Mouse (Mus musculus) stomach, embryonic 14.5 days (tissue): ENCODE data around the gene Clpsl2. TPM values are rescaled to one million over a fixed set of nuclear protein-coding genes. Genes with fewer than 3 reads are reported as not detected.
"Not testable (repeated sequence)": the region's sequence is repeated elsewhere in the genome, so short reads cannot be mapped to it uniquely, and the experiment has no call there.

Source experiments
- ATAC-seq: fragments of 200-750 bp; cut with Nextera tagmentation; 2 replicates; pipeline ENCODE4 v1.8.0; 2017; ENCODE audit warnings: low read depth, moderate TSS enrichment; ENCODE audit not compliant: insufficient number of reproducible peaks, insufficient read depth, low FRiP score
- H3K27ac ChIP-seq: fragments of 300-500 bp; sonication (generic); 2 replicates; pipeline ENCODE4 v1.5.1; 2014; ENCODE audit warnings: mild to moderate bottlenecking, low read length, moderate library complexity, mixed read lengths
- H3K27me3 ChIP-seq: fragments of 300-500 bp; sonication (generic); 2 replicates; pipeline ENCODE4 v1.6.1; 2014; ENCODE audit warnings: low read length, control low read depth, mixed read lengths; ENCODE audit not compliant: control insufficient read depth, insufficient read depth
- H3K36me3 ChIP-seq: fragments of 300-500 bp; sonication (generic); 2 replicates; pipeline ENCODE4 v1.6.1; 2014; ENCODE audit warnings: mild to moderate bottlenecking, control low read depth, low read length, moderate library complexity, mixed read lengths; ENCODE audit not compliant: control insufficient read depth, insufficient read depth
- H3K4me1 ChIP-seq: fragments of 300-500 bp; sonication (generic); 2 replicates; pipeline ENCODE4 v1.6.1; 2014; ENCODE audit warnings: low read length, control low read depth, mixed read lengths; ENCODE audit not compliant: control insufficient read depth, insufficient read depth
- H3K4me2 ChIP-seq: fragments of 300-500 bp; sonication (generic); replicated peaks from 2 replicates; pipeline ENCODE4 v1.6.1; 2014; ENCODE audit warnings: low read depth, low read length, control low read depth
- H3K4me3 ChIP-seq: fragments of 300-500 bp; sonication (generic); 2 replicates; pipeline ENCODE4 v1.5.1; 2014; ENCODE audit warnings: low read depth, low read length, control low read depth
- H3K9ac ChIP-seq: fragments of 300-500 bp; sonication (generic); replicated peaks from 2 replicates; pipeline ENCODE4 v1.6.1; 2014; ENCODE audit warnings: low read depth, mild to moderate bottlenecking, control low read depth, low read length, moderate library complexity, mixed read lengths
- H3K9me3 ChIP-seq: fragments of 300-500 bp; sonication (generic); 2 replicates; pipeline ENCODE4 v1.6.1; 2016; ENCODE audit warnings: low read depth, low read length, control low read depth; ENCODE audit not compliant: control insufficient read depth
- WGBS: fragments of 180-500 bp; shearing (Covaris S2); extraction: QIAGEN DNeasy Blood & Tissue Kit; methylation state at CpG from one replicate; pipeline ENCODE4 v1.1.7; 2014; 5-methylcytosine and 5-hydroxymethylcytosine counted together
- polyA plus RNA-seq: library from polyadenylated mRNA; unstranded; fragments of >200 nt; fragmentation: Nextera tagmentation; extraction: Ambion mirVana; gene quantifications from 2 replicates; pipeline ENCODE4 v1.2.1, GENCODE M21; 2014

The Clpsl2 gene
- polyA plus RNA-seq, 1 experiment from 2014 or later: not detected

DNA sequence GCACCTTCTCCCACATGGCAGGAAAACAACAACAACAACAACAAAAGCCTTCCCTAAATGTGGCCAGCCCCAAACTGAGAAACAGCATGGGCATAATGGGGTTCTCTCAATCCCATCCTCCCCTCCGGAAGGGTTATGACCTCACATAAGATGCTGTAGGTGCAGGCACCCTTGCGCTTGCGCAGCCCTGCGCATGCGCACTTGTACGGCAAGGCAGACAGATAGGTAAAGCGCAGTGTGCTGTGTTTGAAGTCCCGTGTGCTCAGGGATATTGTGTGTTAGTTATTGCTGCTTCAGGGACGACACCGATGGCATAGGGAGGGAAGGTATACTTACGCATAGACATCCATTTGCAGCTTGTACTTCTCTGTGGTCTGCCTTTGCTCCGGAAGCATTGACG is 15.9 kb upstream of the Clpsl2 start:
- Histone ChIP-seq H3K4me1 (no peaks in the 10 kb centered on the region), H3K9ac (no peak overlapping the region), H3K4me3 (no peak overlapping the region), H3K9me3 (no peaks in the 10 kb centered on the region), H3K27me3 (no peaks in the 10 kb centered on the region), H3K4me2 (no peak overlapping the region), H3K36me3 (no peaks in the 10 kb centered on the region), H3K27ac (no peak overlapping the region)
- WGBS: 85% methylated on average over 13 of the region's 13 CpGs
- ATAC-seq: no peak

DNA sequence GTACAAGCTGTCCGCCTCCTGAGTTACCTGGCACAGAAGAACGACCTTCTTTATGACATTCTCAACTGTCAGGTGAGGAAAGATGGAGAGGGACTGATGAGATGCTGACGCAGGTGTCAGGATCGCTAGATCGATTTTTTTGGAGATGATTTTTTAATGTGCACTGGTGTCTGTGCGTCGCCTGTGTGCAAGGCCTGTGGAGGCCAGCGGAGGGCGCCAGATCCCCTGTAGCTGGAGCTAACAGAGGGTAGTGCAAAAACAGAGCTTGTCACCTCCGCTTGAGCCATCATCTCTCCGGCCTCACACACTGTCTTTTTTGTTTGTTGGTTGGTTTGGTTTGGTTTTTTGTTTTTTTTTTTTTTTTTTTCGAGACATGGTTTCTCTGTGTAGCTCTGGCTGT is 11.3 kb upstream of the Clpsl2 start:
- Histone ChIP-seq H3K27me3 (no peaks in the 10 kb centered on the region), H3K9ac (no peak overlapping the region), H3K27ac (no peak overlapping the region), H3K36me3 (no peaks in the 10 kb centered on the region), H3K4me2 (no peak overlapping the region), H3K4me1 (no peaks in the 10 kb centered on the region), H3K4me3 (no peak overlapping the region), H3K9me3 (peaks cover 4% of the 10 kb centered on the region; the same call in 1 of the 2 replicates)
- no peak for ATAC-seq
- 51% methylated on average over 12 of the region's 12 CpGs for WGBS

DNA sequence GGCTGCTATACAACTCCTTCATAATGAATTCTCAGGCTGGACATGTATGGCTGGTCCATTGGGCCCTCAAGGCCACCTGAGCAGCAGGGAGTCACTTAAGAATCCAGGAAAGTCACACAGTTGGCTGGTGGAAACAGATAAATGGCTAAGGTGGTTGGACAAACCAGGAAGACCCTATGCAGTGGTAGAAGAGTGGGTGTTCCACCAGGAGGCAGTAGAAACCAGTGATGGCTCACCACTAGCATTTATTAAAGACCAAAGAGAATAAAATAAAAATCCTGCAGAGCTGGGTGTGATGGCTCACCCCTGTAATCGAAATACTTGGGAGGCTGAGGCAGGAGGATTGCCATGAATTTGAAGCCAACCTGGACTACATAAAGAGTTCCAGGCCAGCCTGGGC is 2.3 kb upstream of the Clpsl2 start:
- WGBS: 100% methylated on average over 1 of the region's 1 CpGs
- no peak overlapping the region for H3K4me2 ChIP-seq

DNA sequence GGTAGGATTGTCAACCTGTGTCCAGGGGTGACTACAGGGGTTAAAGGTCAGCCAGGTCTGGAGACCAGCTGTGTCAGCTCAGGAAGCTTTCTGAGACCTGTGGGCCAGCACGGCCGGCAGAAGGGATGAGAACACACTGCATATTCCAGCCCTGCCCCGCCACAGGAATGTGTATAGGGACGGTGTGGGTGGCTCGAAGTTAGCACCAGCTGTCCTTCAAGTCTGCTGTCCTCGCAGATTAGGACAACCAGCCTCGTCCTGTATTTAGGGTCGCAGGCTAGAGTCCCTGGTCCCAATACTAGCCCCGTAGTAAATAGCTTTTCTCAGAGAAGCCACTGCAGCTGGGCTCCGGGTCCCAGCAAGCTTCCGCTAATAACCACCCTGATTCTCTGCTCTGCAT is 661 bp upstream of the Clpsl2 start:
- H3K27me3 ChIP-seq: no peaks in the 10 kb centered on the region
- H3K4me2 ChIP-seq: no peak overlapping the region
- no peaks in the 10 kb centered on the region for H3K9me3 ChIP-seq
- no peak overlapping the region for H3K27ac ChIP-seq
- no peaks in the 10 kb centered on the region for H3K4me1 ChIP-seq
- 0 out of 2 replicates have a peak overlapping the region, but pooled peaks have one; percentile 3 for H3K9ac ChIP-seq
- WGBS: 64% methylated on average over 11 of the region's 11 CpGs
- no peak overlapping the region for H3K4me3 ChIP-seq
- ATAC-seq: no peak
- no peaks in the 10 kb centered on the region for H3K36me3 ChIP-seq

More for the DNA sequence above, 2.3 kb upstream of the Clpsl2 start:
- Histone ChIP-seq H3K9me3 (no peaks in the 10 kb centered on the region), H3K27ac (no peak overlapping the region), H3K27me3 (no peaks in the 10 kb centered on the region), H3K36me3 (no peaks in the 10 kb centered on the region), H3K9ac (no peak overlapping the region), H3K4me1 (no peaks in the 10 kb centered on the region), H3K4me3 (no peak overlapping the region)
- no peak for ATAC-seq

DNA sequence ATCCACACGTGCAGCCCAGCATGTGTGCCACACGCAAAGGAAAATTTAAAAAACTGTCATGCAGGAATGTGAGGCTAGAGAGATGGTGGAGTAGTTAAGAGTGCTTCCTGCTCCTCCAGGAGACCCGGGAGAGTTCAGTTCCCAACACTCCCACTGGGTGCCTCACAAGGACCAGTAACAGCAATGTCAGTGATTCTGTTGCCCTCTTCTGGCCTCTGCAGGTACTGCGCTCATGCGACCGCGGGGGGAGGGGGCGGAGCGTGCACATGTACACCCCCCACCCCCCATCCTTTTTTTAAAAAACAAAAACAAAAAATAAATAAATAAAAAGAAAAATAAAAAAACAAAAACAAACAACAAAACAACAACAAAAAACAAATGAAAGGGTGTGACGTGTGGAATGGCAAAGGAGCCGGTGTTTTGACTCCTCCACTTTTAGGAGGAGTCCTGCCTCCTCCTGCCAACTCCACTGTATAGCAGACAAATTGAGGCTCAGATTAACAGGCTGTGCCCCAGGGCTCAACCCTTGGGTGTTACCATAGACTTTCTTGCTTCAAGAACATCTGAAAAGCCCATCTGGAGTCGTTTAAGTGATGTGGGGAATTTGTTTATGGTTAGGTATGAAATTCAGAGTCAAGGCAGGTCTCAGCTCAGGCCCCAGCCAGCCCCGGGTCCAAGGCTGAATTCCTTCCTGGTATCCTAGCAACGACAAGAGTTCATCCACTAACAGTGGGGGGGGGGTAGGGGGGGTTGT is 4.0 kb downstream of the Clpsl2 start:
- H3K27me3 ChIP-seq: no peaks in the 10 kb centered on the region
- no peak overlapping the region for H3K27ac ChIP-seq
- H3K9me3 ChIP-seq: no peaks in the 10 kb centered on the region
- H3K4me1 ChIP-seq: peaks cover 6% of the 10 kb centered on the region; the same call in 1 of the 2 replicates
- no peak for ATAC-seq
- no peak overlapping the region for H3K4me3 ChIP-seq
- WGBS: 6% methylated on average over 14 of the region's 14 CpGs
- H3K9ac ChIP-seq: no peak overlapping the region
- no peak overlapping the region for H3K4me2 ChIP-seq
- no peaks in the 10 kb centered on the region for H3K36me3 ChIP-seq

GRCm38 (mm10) chr17:28554021-28554420 is 4.8 kb downstream of the Clpsl2 start:
- not testable (repeated sequence) for H3K9me3 ChIP-seq, H3K27ac ChIP-seq, H3K4me3 ChIP-seq, H3K4me2 ChIP-seq, ATAC-seq, H3K36me3 ChIP-seq, H3K4me1 ChIP-seq, H3K9ac ChIP-seq, H3K27me3 ChIP-seq
- WGBS: 93% methylated on average over 4 of the region's 4 CpGs

DNA sequence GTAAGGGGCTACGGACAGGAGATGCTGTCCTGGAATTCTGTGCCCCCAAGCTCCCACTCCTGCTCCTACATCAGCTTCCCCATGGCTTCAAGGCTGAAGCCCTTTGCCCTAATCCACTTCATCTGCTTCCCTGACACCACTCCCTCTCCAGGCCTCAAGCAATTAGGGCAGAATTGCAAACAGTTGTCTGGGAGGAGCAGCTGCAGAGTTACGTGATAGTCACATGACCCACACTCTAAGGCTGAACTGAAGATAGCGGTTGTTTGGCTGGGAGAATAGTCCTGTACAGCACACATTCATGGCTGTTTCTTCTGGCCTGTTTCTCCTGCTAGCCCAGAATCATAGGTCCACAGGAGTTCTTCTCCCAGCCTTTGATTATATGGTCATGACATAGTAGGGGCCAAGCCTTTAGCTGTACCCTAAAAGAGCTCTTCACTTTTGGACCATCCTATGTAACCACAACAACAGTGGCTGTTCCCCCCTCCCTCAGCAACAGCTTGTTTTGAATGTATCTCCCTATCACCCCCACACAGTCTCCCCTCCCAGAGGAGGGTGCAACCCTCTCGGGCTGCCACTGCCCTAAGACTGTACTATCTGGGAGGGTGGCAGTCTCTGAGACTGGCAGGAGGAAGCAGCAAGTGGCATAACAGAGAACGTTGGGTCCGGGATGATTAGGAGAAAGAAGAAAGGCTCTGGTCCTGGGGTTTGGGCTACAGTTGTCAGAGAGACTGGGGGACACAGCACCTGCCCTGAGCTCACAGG is 7.6 kb downstream of the Clpsl2 start:
- peak; percentile 68 for ATAC-seq
- no peak overlapping the region for H3K4me2 ChIP-seq
- no peak overlapping the region for H3K4me3 ChIP-seq
- no peaks in the 10 kb centered on the region for H3K36me3 ChIP-seq
- peaks cover 6% of the 10 kb centered on the region; the same call in 1 of the 2 replicates for H3K4me1 ChIP-seq
- H3K27ac ChIP-seq: 0 out of 2 replicates have a peak overlapping the region, but pooled peaks have one; percentile 10
- no peaks in the 10 kb centered on the region for H3K9me3 ChIP-seq
- H3K9ac ChIP-seq: no peak overlapping the region
- WGBS: 46% methylated on average over 6 of the region's 6 CpGs
- H3K27me3 ChIP-seq: no peaks in the 10 kb centered on the region

DNA sequence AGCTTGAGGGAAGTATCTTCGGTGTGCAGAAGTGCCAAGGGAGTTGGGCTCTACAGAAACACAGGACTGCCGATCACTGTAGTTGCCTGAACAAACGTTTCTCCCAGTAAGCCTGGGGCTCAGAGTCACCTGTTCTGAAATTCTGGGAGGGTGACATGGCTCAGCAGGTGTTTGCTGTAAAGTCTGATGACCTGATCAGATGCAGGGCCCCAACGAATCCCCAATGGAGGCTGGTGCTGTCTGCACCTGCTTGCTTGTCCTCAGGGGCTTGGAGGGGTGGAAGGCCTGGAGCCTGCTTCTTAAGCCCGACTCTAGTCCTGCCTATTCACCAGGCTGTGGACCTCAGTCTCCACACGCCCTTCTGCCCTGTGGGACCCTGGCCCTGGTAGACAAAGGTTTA is 8.6 kb downstream of the Clpsl2 start:
- H3K27ac ChIP-seq: no peak overlapping the region
- H3K36me3 ChIP-seq: no peaks in the 10 kb centered on the region
- no peak for ATAC-seq
- H3K27me3 ChIP-seq: no peaks in the 10 kb centered on the region
- H3K9me3 ChIP-seq: no peaks in the 10 kb centered on the region
- peaks cover 6% of the 10 kb centered on the region; the same call in 1 of the 2 replicates for H3K4me1 ChIP-seq
- H3K4me3 ChIP-seq: no peak overlapping the region
- no peak overlapping the region for H3K4me2 ChIP-seq
- H3K9ac ChIP-seq: no peak overlapping the region
- 70% methylated on average over 6 of the region's 6 CpGs for WGBS
